Mouse (Mus musculus) frontal cortex, postnatal 25 days (tissue): Measurements from ENCODE around the gene Sftpa1.

Experiments
- DNase-seq, 2 experiments: peaks; one replicate each; pipeline ENCODE4 v3.0.0; 2022; ENCODE audit warnings: low spot score in 2 of 2

Gene Sftpa1

DNA sequence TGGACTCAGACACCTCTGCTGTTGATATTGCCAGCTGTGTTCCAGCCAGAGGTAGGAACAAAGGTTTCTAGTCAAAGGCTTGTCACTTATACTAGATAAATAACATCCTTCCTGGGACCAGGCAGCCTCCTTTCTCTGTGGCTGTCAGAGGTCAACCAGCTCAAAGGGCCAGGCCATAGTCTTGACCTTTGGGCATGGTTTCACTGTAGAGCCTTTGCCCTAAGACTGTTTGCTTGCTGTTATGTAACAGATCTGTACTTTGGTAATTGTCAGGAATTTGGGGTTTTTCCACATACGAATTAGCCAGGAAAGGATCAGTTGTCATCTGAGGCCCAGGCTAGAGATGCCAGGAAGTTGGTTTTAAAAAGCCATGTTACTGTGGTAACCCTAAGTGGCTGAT is 29.2 kb downstream of the Sftpa1 start:
- DNase-seq: no peak

- DNase-seq: peak; percentile 4 to 11
Observed at GRCm38 (mm10) chr14:41162663-41163062, 31.1 kb downstream of the Sftpa1 start.

GRCm38 (mm10) chr14:41167278-41167677 is 35.7 kb downstream of the Sftpa1 start:
- no peak for DNase-seq

GRCm38 (mm10) chr14:41168567-41168966 is 37.0 kb downstream of the Sftpa1 start:
- DNase-seq: no peak

DNA sequence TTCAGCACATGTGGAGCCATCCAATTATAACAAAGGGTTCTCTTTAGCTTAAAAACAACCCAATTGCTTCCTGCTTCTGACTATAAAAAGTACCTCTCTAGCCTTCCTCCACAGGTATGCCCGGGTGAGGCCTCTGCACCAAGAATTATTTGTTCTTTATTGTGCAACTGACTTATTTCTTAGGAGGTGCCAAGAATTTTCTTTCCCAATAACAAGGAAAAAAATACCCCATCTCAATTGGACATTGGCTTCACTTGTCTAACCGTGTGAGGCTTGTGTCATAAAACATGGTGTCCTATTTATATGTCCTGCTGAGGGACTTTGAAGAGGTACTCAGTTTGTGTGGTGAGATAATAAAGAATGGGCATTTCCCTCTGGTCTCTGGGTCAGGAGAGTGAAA is 38.9 kb downstream of the Sftpa1 start:
- no peak for DNase-seq

- DNase-seq: no peak
Observed at GRCm38 (mm10) chr14:41174802-41175201, 43.2 kb downstream of the Sftpa1 start.

GRCm38 (mm10) chr14:41185059-41185821 is 53.7 kb downstream of the Sftpa1 start, which contains the start of gene Sftpd:
Gene Sftpd (minus strand): TSS chr14:41185149.
- no peak for DNase-seq
